Mouse (Mus musculus): ENCODE data around the gene BC052040. TPM values are rescaled to one million over a fixed set of nuclear protein-coding genes. Genes with fewer than 3 reads are reported as not detected.

Gene BC052040
- polyA plus RNA-seq, 1 experiment, result 1.6 TPM

DNA sequence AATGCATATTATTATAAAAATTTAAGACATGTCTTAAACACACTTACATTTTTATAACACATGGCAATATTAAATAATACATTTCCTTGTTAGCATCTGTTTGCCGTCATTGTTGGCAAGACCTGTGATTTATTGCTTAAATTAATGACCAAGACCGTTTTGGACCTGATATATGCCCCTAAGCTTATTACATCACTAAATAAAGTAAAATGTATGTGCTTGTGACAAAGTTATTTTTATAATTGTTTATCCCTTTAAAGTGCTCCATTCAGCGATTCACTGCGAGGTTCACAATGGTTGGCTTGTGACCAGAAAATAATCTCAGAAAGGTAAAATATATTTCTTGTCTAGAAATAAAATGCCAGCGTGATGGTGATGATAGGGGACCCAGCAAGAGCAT is 16.8 kb downstream of the BC052040 start:
- Histone ChIP-seq H3K9me3 (no peaks in the 10 kb centered on the region), H3K36me3 (replicated peaks; ENCODE audit: low read length) (no peaks in the 10 kb centered on the region), H3K27me3 (replicated peaks) (no peaks in the 10 kb centered on the region), H3K4me1 (no peaks in the 10 kb centered on the region), H3K4me3 (replicated peaks) (no peak overlapping the region)
- TF ChIP-seq FLI1 (IDR thresholded peaks at IDR 0.05; ENCODE audit: low read length) (no peak), GATA1 (IDR thresholded peaks at IDR 0.05; ENCODE audit: borderline replicate concordance, low read length) (no peak)

DNA sequence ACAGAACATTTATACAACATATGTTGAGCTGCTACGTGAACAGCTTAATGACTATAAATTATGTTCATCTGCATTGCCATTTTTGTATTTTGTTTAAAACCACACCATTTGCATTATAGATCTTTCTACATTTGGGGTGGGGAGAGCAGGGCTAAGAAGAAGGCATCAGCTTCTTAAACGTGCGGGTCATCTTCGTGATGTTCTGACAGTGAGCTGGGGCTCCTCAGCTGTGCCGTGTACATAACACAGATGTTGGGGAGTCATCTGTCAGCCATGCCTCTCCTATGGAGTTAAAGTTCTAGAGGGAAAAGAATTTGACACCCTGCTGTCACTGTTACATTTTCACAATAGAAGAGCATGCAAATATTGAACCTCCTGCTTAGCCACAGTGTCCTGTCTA is 19.2 kb downstream of the BC052040 start:
- H3K4me3 ChIP-seq (replicated peaks), result no peak overlapping the region
- H3K27me3 ChIP-seq (replicated peaks), result no peaks in the 10 kb centered on the region
- peaks cover 2% of the 10 kb centered on the region for H3K4me1 ChIP-seq
- TF ChIP-seq GATA1 (IDR thresholded peaks at IDR 0.05; ENCODE audit: borderline replicate concordance, low read length) (no peak), FLI1 (IDR thresholded peaks at IDR 0.05; ENCODE audit: low read length) (no peak)
- H3K36me3 ChIP-seq (replicated peaks; ENCODE audit: low read length), result no peaks in the 10 kb centered on the region
- H3K9me3 ChIP-seq, result no peaks in the 10 kb centered on the region

DNA sequence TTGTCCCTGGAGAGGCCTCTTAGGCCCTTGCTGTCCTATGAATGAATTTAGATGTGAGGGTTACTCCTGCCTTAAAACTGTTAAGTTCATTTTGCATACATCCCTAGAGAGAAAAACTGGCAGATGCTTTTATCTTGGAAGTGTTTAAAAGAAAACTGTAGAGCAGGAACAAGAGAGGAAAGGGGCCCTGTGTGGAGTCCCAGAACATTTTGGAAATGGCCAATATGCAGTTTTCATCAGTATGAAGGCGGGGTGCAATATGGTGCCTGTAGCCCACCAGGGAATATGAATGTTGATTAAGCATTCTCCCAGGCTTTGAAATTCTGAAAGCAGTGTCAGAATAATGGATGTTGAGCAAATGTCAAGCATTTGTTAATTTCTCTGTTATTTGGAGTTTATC is 19.8 kb downstream of the BC052040 start:
- TF ChIP-seq FLI1 (IDR thresholded peaks at IDR 0.05; ENCODE audit: low read length), result no peak
- TF ChIP-seq GATA1 (IDR thresholded peaks at IDR 0.05; ENCODE audit: borderline replicate concordance, low read length), result no peak
- Histone ChIP-seq H3K4me1 (peaks cover 6% of the 10 kb centered on the region), H3K27me3 (replicated peaks) (no peaks in the 10 kb centered on the region), H3K9me3 (no peaks in the 10 kb centered on the region), H3K36me3 (replicated peaks; ENCODE audit: low read length) (no peaks in the 10 kb centered on the region), H3K4me3 (replicated peaks) (no peak overlapping the region)

DNA sequence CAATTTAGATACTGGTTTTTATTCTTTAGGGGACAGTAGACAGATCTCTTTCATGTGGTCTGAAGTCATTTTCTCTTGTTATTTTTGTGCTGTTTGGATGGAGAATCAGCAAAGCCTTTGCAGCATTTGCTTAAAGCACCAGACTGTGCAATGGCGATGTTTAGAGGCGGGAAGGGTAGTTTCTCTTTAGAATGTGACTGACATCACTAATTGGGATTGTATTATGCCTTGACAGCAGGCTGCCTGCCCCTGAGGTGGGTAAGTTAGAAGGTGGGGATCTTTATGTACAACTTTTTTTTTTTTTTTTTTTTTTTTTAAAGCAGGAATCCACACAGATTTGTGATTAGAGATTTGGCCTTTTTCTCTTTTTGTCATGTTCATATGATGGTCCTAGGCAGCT is 20.6 kb downstream of the BC052040 start:
- peaks cover 6% of the 10 kb centered on the region for H3K4me1 ChIP-seq
- H3K27me3 ChIP-seq (replicated peaks), result no peaks in the 10 kb centered on the region
- no peaks in the 10 kb centered on the region for H3K36me3 ChIP-seq (replicated peaks; ENCODE audit: low read length)
- H3K4me3 ChIP-seq (replicated peaks), result no peak overlapping the region
- H3K9me3 ChIP-seq, result no peaks in the 10 kb centered on the region
- TF ChIP-seq FLI1 (IDR thresholded peaks at IDR 0.05; ENCODE audit: low read length) (no peak), GATA1 (IDR thresholded peaks at IDR 0.05; ENCODE audit: borderline replicate concordance, low read length) (no peak)

DNA sequence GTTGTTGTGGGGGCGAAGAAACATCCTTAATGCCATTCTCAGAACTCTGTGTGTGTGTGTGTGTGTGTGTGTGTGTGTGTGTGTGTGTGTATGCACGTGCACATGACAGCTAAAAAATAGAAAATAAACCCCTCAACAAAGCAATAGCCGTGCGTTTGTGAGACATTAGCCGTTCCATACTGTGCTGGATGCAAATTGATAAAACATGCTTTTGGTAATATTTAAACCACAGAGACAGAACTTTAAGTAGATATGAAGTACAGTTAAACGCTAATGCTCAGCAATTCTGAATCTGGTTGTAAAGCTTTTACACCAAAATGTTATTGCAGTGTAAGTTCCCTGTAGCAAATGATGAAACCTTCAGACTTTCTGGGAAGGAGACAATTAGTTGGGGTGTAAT is 22.6 kb downstream of the BC052040 start:
- Histone ChIP-seq H3K9me3 (no peaks in the 10 kb centered on the region), H3K36me3 (replicated peaks; ENCODE audit: low read length) (no peaks in the 10 kb centered on the region), H3K27me3 (replicated peaks) (no peaks in the 10 kb centered on the region), H3K4me3 (replicated peaks) (no peak overlapping the region), H3K4me1 (peaks cover 6% of the 10 kb centered on the region)
- no peak for TF ChIP-seq GATA1 (IDR thresholded peaks at IDR 0.05; ENCODE audit: borderline replicate concordance, low read length)

DNA sequence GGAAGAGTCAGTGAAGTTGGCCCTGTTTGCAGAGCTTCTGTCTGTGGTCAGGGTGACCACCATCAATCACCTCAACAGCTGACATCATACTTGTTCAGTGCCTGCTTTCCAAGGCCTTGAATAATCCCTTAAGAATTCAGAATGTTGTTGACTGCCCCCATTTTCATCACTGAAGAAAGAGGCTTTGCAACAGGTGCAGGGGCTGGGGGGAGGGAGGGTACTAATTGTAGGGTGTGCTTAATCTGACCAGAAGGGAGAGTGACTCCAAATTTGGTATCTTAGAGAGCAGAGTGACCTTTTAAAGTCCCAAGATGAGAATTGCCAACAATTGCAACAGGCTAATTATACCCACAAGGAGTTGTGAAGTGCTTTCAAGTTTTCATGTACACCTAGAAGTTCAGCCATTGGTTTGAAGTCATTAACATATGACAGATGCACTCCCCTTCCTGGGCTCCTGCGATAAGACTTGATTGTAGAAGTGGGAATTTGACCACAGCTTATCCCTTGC is 24.4 kb downstream of the BC052040 start:
- H3K36me3 ChIP-seq (replicated peaks; ENCODE audit: low read length), result no peaks in the 10 kb centered on the region
- no peaks in the 10 kb centered on the region for H3K9me3 ChIP-seq
- peaks cover 11% of the 10 kb centered on the region for H3K4me1 ChIP-seq
- no peak for TF ChIP-seq FLI1 (IDR thresholded peaks at IDR 0.05; ENCODE audit: low read length)
- H3K27me3 ChIP-seq (replicated peaks), result no peaks in the 10 kb centered on the region
- no peak overlapping the region for H3K4me3 ChIP-seq (replicated peaks)

DNA sequence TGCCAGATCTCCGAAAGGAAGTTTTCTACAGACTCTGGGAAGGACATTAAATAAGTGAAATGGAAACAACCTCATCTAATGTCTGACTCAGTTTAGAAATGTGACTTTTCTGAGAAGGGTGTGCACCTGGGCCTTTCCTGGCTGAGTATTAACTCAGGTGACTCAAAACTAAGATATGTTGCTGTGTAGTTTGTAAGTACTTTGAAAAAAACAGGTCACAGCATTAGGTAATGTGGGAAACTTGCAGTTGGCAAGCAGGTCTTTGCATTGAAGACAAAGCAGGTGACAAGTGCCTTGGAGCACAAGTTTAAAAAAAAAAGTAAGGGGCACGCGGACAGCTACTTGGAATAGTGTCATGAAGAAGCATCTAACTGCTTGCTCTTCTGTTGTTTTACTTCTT is 27.5 kb downstream of the BC052040 start:
- Histone ChIP-seq H3K9me3 (0 out of 2 replicates have a peak, but pooled peaks cover 3% of the 10 kb centered on the region), H3K4me1 (peaks cover 11% of the 10 kb centered on the region), H3K36me3 (replicated peaks; ENCODE audit: low read length) (no peaks in the 10 kb centered on the region), H3K4me3 (replicated peaks) (no peak overlapping the region), H3K27me3 (replicated peaks) (no peaks in the 10 kb centered on the region)
- TF ChIP-seq FLI1 (IDR thresholded peaks at IDR 0.05; ENCODE audit: low read length) (no peak), GATA1 (IDR thresholded peaks at IDR 0.05; ENCODE audit: borderline replicate concordance, low read length) (no peak)

DNA sequence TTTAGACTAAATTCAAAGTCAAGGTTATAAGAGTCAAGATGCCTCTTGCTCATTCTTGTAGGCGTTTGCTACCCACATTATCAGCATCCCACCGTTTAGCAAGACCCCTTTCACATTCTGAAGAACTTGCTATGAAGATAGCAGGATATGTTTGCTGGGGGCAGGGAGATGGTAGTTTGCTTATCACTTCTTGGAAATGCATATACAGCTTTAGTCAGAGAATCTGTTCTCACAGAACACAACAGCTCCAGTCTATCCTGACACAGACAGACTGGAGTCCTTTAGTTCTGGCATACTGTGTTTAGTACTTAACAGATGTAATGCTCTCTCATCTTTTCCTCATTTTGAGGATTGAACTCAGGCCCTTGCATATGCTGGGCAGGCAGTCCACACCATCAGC is 28.6 kb downstream of the BC052040 start:
- H3K27me3 ChIP-seq (replicated peaks), result no peaks in the 10 kb centered on the region
- no peak overlapping the region for H3K4me3 ChIP-seq (replicated peaks)
- H3K4me1 ChIP-seq, result peaks cover 11% of the 10 kb centered on the region
- 0 out of 2 replicates have a peak, but pooled peaks cover 3% of the 10 kb centered on the region for H3K9me3 ChIP-seq
- TF ChIP-seq FLI1 (IDR thresholded peaks at IDR 0.05; ENCODE audit: low read length) (no peak), GATA1 (IDR thresholded peaks at IDR 0.05; ENCODE audit: borderline replicate concordance, low read length) (no peak)
- no peaks in the 10 kb centered on the region for H3K36me3 ChIP-seq (replicated peaks; ENCODE audit: low read length)

DNA sequence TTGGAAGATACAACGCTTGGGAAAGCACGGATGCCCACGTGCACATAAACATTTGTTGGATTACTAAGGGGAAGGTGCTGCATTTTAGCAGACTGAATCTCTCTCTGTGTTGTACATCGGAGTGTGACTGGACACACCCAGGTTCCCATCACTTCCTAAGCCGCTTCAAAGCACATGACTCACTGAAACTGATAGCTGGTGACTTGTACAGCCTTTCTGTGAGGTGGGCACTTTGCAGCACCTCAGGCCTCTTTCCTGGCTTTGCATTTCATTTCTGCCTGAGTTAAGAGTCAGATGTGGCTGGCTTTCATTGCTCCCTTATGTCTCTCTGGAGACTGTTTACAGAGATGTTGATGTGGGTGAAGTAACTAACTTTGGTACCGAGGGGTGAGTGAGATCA is 29.0 kb downstream of the BC052040 start:
- Histone ChIP-seq H3K4me1 (peaks cover 11% of the 10 kb centered on the region), H3K9me3 (0 out of 2 replicates have a peak, but pooled peaks cover 3% of the 10 kb centered on the region), H3K36me3 (replicated peaks; ENCODE audit: low read length) (no peaks in the 10 kb centered on the region), H3K4me3 (replicated peaks) (no peak overlapping the region), H3K27me3 (replicated peaks) (no peaks in the 10 kb centered on the region)
- TF ChIP-seq GATA1 (IDR thresholded peaks at IDR 0.05; ENCODE audit: borderline replicate concordance, low read length) (no peak), FLI1 (IDR thresholded peaks at IDR 0.05; ENCODE audit: low read length) (no peak)

DNA sequence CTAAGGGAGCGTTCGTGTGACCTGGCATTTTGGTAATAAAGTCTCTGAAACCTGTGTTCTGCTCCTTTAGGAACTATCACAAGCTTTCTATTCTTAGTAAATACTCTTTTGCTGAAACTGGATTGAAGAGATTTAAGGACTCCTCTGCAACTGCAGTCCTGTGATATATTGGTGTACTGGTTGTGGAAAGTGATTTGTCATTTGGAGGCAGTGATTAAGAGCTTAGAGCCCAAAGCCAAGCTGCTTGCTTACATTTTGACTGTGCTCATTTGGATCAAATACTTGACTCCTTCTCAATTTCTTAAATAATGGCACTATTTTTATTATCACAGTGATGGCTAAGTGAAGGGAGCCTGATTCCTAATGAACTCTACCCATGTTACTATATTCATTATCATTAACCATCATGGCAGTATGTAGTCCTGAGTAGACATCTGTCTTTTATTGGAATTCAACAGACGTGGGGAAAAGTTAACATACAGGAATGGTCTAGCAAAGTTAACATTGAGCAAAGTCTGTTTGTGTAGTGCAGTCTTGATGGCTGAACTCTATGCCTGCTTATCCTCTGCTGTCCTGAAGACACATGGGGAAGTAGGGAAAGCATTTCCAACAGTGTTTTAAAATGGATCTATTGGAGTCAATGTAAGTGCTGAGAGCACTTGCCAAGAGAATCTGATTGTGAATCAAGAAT is 32.5 kb downstream of the BC052040 start:
- no peaks in the 10 kb centered on the region for H3K27me3 ChIP-seq (replicated peaks)
- H3K36me3 ChIP-seq (replicated peaks; ENCODE audit: low read length), result no peaks in the 10 kb centered on the region
- H3K4me3 ChIP-seq (replicated peaks), result no peak overlapping the region
- H3K4me1 ChIP-seq, result 0 out of 2 replicates have a peak, but pooled peaks cover 5% of the 10 kb centered on the region
- no peak for TF ChIP-seq FLI1 (IDR thresholded peaks at IDR 0.05; ENCODE audit: low read length)
- no peak for TF ChIP-seq GATA1 (IDR thresholded peaks at IDR 0.05; ENCODE audit: borderline replicate concordance, low read length)
- H3K9me3 ChIP-seq, result 0 out of 2 replicates have a peak, but pooled peaks cover 3% of the 10 kb centered on the region

Data from megakaryocyte, embryonic 14.5 days (primary cell).